Mouse (Mus musculus): Measurements from ENCODE around the gene Olfr1202. TPM values are rescaled to one million over a fixed set of nuclear protein-coding genes. Genes with fewer than 3 reads are reported as not detected.

Gene Olfr1202
- polyA plus RNA-seq, 1 experiment from 2014 or later = not detected

GRCm38 (mm10) chr2:88862931-88863330 is 48.6 kb downstream of the Olfr1202 start, which contains the start of gene Olfr1206:
Gene Olfr1206 (plus strand): TSS chr2:88863231.
- H3K9me3 ChIP-seq (ENCODE audit: control insufficient read depth, low read length) = no peaks in the 10 kb centered on the region
- TF ChIP-seq EP300 (optimal IDR thresholded peaks at IDR 0.05) (no peak), CTCF (IDR thresholded peaks at IDR 0.05; ENCODE audit: low read depth) (no peak)
- 72% methylated on average over 2 of the region's 2 CpGs for WGBS
- no peak within 1 kb of the TSS for H3K27ac ChIP-seq (replicated peaks)
- no peak within 1 kb of the TSS for H3K4me2 ChIP-seq (replicated peaks; ENCODE audit: low read depth)
- ATAC-seq (ENCODE audit: low FRiP score, low TSS enrichment) (no peak), DNase-seq (ENCODE audit: low spot score) (no peak)
- H3K9ac ChIP-seq (ENCODE audit: low read length) = no peak within 1 kb of the TSS
- no peaks in the 10 kb centered on the region for H3K27me3 ChIP-seq (ENCODE audit: control insufficient read depth, insufficient read depth, low read length)
- no peak within 1 kb of the TSS for H3K4me3 ChIP-seq (ENCODE audit: low read depth, low read length)
- H3K36me3 ChIP-seq (ENCODE audit: control insufficient read depth, insufficient read depth, low read length) = no peaks in the 10 kb centered on the region
- no peaks in the 10 kb centered on the region for H3K4me1 ChIP-seq (replicated peaks; ENCODE audit: control insufficient read depth, insufficient read depth)

Other genes with a start within 250 kb of the Olfr1202 start
- not detected in 2 replicates for gene Olfr1189, start 228.0 kb upstream of the Olfr1202 start, polyA plus RNA-seq (2015; fragmentation: Nextera tagmentation; extraction: Ambion mirVana)
- gene Olfr1191-ps1, start 174.0 kb upstream of the Olfr1202 start, polyA plus RNA-seq (2015; fragmentation: Nextera tagmentation; extraction: Ambion mirVana) = not detected in 2 replicates
- 0.02 TPM in 1 of 2 replicates, not detected in the other for gene Olfr1192-ps1, start 166.0 kb upstream of the Olfr1202 start, polyA plus RNA-seq (2015; fragmentation: Nextera tagmentation; extraction: Ambion mirVana)
- not detected in 2 replicates for gene Olfr1193, start 138.9 kb upstream of the Olfr1202 start, polyA plus RNA-seq (2015; fragmentation: Nextera tagmentation; extraction: Ambion mirVana)
- gene Olfr1195, start 125.3 kb upstream of the Olfr1202 start, polyA plus RNA-seq (2015; fragmentation: Nextera tagmentation; extraction: Ambion mirVana) = 0.04 TPM in 1 of 2 replicates, not detected in the other
- not detected in 2 replicates for gene Olfr1196, start 109.9 kb upstream of the Olfr1202 start, polyA plus RNA-seq (2015; fragmentation: Nextera tagmentation; extraction: Ambion mirVana)
- gene Olfr1197, start 82.1 kb upstream of the Olfr1202 start, polyA plus RNA-seq (2015; fragmentation: Nextera tagmentation; extraction: Ambion mirVana) = not detected in 2 replicates
- gene Olfr1198, start 63.1 kb upstream of the Olfr1202 start, polyA plus RNA-seq (2015; fragmentation: Nextera tagmentation; extraction: Ambion mirVana) = not detected in 2 replicates
- not detected in 2 replicates for gene Olfr1199, start 54.0 kb upstream of the Olfr1202 start, polyA plus RNA-seq (2015; fragmentation: Nextera tagmentation; extraction: Ambion mirVana)
- not detected in 2 replicates for gene Olfr1200, start 44.0 kb upstream of the Olfr1202 start, polyA plus RNA-seq (2015; fragmentation: Nextera tagmentation; extraction: Ambion mirVana)
- gene Olfr1201, start 21.5 kb upstream of the Olfr1202 start, polyA plus RNA-seq (2015; fragmentation: Nextera tagmentation; extraction: Ambion mirVana) = not detected in 2 replicates
- gene Olfr1205, start 15.2 kb downstream of the Olfr1202 start, polyA plus RNA-seq (2015; fragmentation: Nextera tagmentation; extraction: Ambion mirVana) = 0.05 TPM in 1 of 2 replicates, not detected in the other
- not detected in 2 replicates for gene Olfr1204, start 34.8 kb downstream of the Olfr1202 start, polyA plus RNA-seq (2015; fragmentation: Nextera tagmentation; extraction: Ambion mirVana)
- not detected in 2 replicates for gene Olfr1206, start 48.7 kb downstream of the Olfr1202 start, polyA plus RNA-seq (2015; fragmentation: Nextera tagmentation; extraction: Ambion mirVana)
- gene Olfr1208, start 87.8 kb downstream of the Olfr1202 start, polyA plus RNA-seq (2015; fragmentation: Nextera tagmentation; extraction: Ambion mirVana) = not detected in 2 replicates
- not detected in 2 replicates for gene Olfr1209, start 100.7 kb downstream of the Olfr1202 start, polyA plus RNA-seq (2015; fragmentation: Nextera tagmentation; extraction: Ambion mirVana)
- not detected in 2 replicates for gene Olfr1211, start 123.6 kb downstream of the Olfr1202 start, polyA plus RNA-seq (2015; fragmentation: Nextera tagmentation; extraction: Ambion mirVana)
- gene Olfr1212, start 139.5 kb downstream of the Olfr1202 start, polyA plus RNA-seq (2015; fragmentation: Nextera tagmentation; extraction: Ambion mirVana) = not detected in 2 replicates
- gene Gm13762, start 165.8 kb downstream of the Olfr1202 start, polyA plus RNA-seq (2015; fragmentation: Nextera tagmentation; extraction: Ambion mirVana) = not detected in 2 replicates
- not detected in 2 replicates for gene Olfr1214, start 178.2 kb downstream of the Olfr1202 start, polyA plus RNA-seq (2015; fragmentation: Nextera tagmentation; extraction: Ambion mirVana)
- gene Olfr1215, start 192.5 kb downstream of the Olfr1202 start, polyA plus RNA-seq (2015; fragmentation: Nextera tagmentation; extraction: Ambion mirVana) = not detected in 2 replicates
- gene Olfr1216, start 203.8 kb downstream of the Olfr1202 start, polyA plus RNA-seq (2015; fragmentation: Nextera tagmentation; extraction: Ambion mirVana) = not detected in 2 replicates
- gene Olfr1217, start 217.6 kb downstream of the Olfr1202 start, polyA plus RNA-seq (2015; fragmentation: Nextera tagmentation; extraction: Ambion mirVana) = not detected in 2 replicates
- not detected in 2 replicates for gene Olfr1218, start 246.7 kb downstream of the Olfr1202 start, polyA plus RNA-seq (2015; fragmentation: Nextera tagmentation; extraction: Ambion mirVana)